Mouse (Mus musculus) hindbrain, postnatal 0 days (tissue): ENCODE measurements at regions not wholly inside any gene's neighbourhood (a gene's known extent, or its start where the extent isn't known, plus 50 kb on each side); places are given as distances from the start of the nearest gene placed in this dataset.

Source experiments
- ATAC-seq: fragments of 200-750 bp; cut with Nextera tagmentation; 2 replicates; pipeline ENCODE4 v1.8.0; 2017; ENCODE audit warnings: mild to moderate bottlenecking, moderate TSS enrichment, moderate library complexity
- DNase-seq: peaks from one replicate; pipeline ENCODE4 v3.0.0-alpha.2; 2015; ENCODE audit warnings: low spot score
- H3K27ac ChIP-seq: fragments of 300-500 bp; sonication (generic); 2 replicates; pipeline ENCODE4 v1.5.1; 2014; ENCODE audit warnings: mild to moderate bottlenecking
- H3K27me3 ChIP-seq: fragments of 300-500 bp; sonication (generic); 2 replicates; pipeline ENCODE4 v1.6.1; 2014; ENCODE audit warnings: low read length, mixed read lengths; ENCODE audit not compliant: insufficient read depth
- H3K36me3 ChIP-seq: fragments of 300-500 bp; sonication (generic); 2 replicates; pipeline ENCODE4 v1.6.1; 2014; ENCODE audit warnings: low read length, mixed read lengths; ENCODE audit not compliant: insufficient read depth
- H3K4me1 ChIP-seq: fragments of 300-500 bp; sonication (generic); 2 replicates; pipeline ENCODE4 v1.6.1; 2014; ENCODE audit warnings: antibody characterized with exemption, low read length, mixed read lengths; ENCODE audit not compliant: insufficient read depth
- H3K4me2 ChIP-seq: fragments of 300-500 bp; sonication (generic); 2 replicates; pipeline ENCODE4 v1.6.1; 2014; ENCODE audit warnings: low read depth, mild to moderate bottlenecking, low read length, moderate library complexity, mixed read lengths
- H3K4me3 ChIP-seq: fragments of 300-500 bp; sonication (generic); 2 replicates; pipeline ENCODE4 v1.5.1; 2014; ENCODE audit warnings: low read length
- H3K9ac ChIP-seq: fragments of 300-500 bp; sonication (generic); replicated peaks from 2 replicates; pipeline ENCODE4 v1.6.1; 2014; ENCODE audit warnings: mild to moderate bottlenecking, low read length, moderate library complexity, mixed read lengths
- H3K9me3 ChIP-seq: fragments of 300-500 bp; sonication (generic); 2 replicates; pipeline ENCODE4 v1.6.1; 2016; ENCODE audit warnings: low read length, mixed read lengths
- CTCF ChIP-seq: IDR thresholded peaks from 2 replicates; pipeline ENCODE4 v1.5.1; 2016; ENCODE audit warnings: antibody characterized with exemption, control low read depth, low read depth
- WGBS: fragments of 180-500 bp; shearing (Covaris S2); extraction: QIAGEN DNeasy Blood & Tissue Kit; methylation state at CpG from one replicate; pipeline ENCODE4 v1.1.7; 2014; 5-methylcytosine and 5-hydroxymethylcytosine counted together

- Histone ChIP-seq H3K4me2 (peak overlapping the region; percentile 51), H3K27me3 (no peaks in the 10 kb centered on the region), H3K9ac (no peak overlapping the region), H3K36me3 (no peaks in the 10 kb centered on the region), H3K27ac (no peak overlapping the region), H3K4me1 (no peaks in the 10 kb centered on the region), H3K9me3 (no peaks in the 10 kb centered on the region), H3K4me3 (peak overlapping the region; percentile 22)
- WGBS = 52% methylated on average over 18 of the region's 18 CpGs
- TF ChIP-seq CTCF = no peak
- ATAC-seq (no peak), DNase-seq (peak; percentile 11)
These were observed 114.4 kb upstream of the Cpsf6 start for GRCm38 (mm10) chr10:117494171-117494701.

- H3K27me3 ChIP-seq = no peaks in the 10 kb centered on the region
- no peaks in the 10 kb centered on the region for H3K4me1 ChIP-seq
- H3K9ac ChIP-seq = no peak overlapping the region
- TF ChIP-seq CTCF = no peak
- H3K9me3 ChIP-seq = no peaks in the 10 kb centered on the region
- no peak overlapping the region for H3K27ac ChIP-seq
- DNase-seq = no peak
- H3K4me2 ChIP-seq = no peak overlapping the region
- H3K4me3 ChIP-seq = no peak overlapping the region
- no peaks in the 10 kb centered on the region for H3K36me3 ChIP-seq
- 63% methylated on average over 4 of the region's 5 CpGs for WGBS
- ATAC-seq = no peak
These were observed 114.0 kb upstream of the Cpsf6 start for GRCm38 (mm10) chr10:117493824-117494121.

GRCm38 (mm10) chr10:117493091-117493823 lies 113.4 kb upstream of the Cpsf6 start:
- DNase-seq (no peak), ATAC-seq (no peak)
- no peaks in the 10 kb centered on the region for H3K9me3 ChIP-seq
- WGBS = 94% methylated on average over 3 of the region's 3 CpGs
- no peaks in the 10 kb centered on the region for H3K4me1 ChIP-seq
- no peaks in the 10 kb centered on the region for H3K36me3 ChIP-seq
- no peaks in the 10 kb centered on the region for H3K27me3 ChIP-seq
- TF ChIP-seq CTCF = no peak
- H3K4me3 ChIP-seq = no peak overlapping the region
- no peak overlapping the region for H3K4me2 ChIP-seq
- H3K9ac ChIP-seq = no peak overlapping the region
- H3K27ac ChIP-seq = no peak overlapping the region

- no peaks in the 10 kb centered on the region for H3K9me3 ChIP-seq
These were observed 112.7 kb upstream of the Cpsf6 start for GRCm38 (mm10) chr10:117492391-117492990.

GRCm38 (mm10) chr10:117491711-117492110 lies 111.9 kb upstream of the Cpsf6 start:
- Histone ChIP-seq H3K36me3 (no peaks in the 10 kb centered on the region), H3K4me3 (no peak overlapping the region), H3K27me3 (no peaks in the 10 kb centered on the region), H3K27ac (no peak overlapping the region), H3K9me3 (no peaks in the 10 kb centered on the region), H3K4me2 (no peak overlapping the region), H3K4me1 (no peaks in the 10 kb centered on the region), H3K9ac (no peak overlapping the region)
- no peak for ATAC-seq
- no peak for DNase-seq
- TF ChIP-seq CTCF = no peak
- WGBS = 88% methylated on average over 1 of the region's 1 CpGs

More at GRCm38 (mm10) chr10:117492391-117492990, 112.7 kb upstream of the Cpsf6 start:
- no peak overlapping the region for H3K27ac ChIP-seq
- TF ChIP-seq CTCF = no peak
- ATAC-seq (no peak), DNase-seq (no peak)
- no peaks in the 10 kb centered on the region for H3K4me1 ChIP-seq
- H3K4me2 ChIP-seq = no peak overlapping the region
- no peak overlapping the region for H3K4me3 ChIP-seq
- no peaks in the 10 kb centered on the region for H3K27me3 ChIP-seq
- no peak overlapping the region for H3K9ac ChIP-seq
- 70% methylated on average over 5 of the region's 5 CpGs for WGBS
- no peaks in the 10 kb centered on the region for H3K36me3 ChIP-seq

- no peak for ATAC-seq
- H3K4me1 ChIP-seq = no peaks in the 10 kb centered on the region
- H3K4me2 ChIP-seq = no peak overlapping the region
- no peak for DNase-seq
- TF ChIP-seq CTCF = no peak
- no peaks in the 10 kb centered on the region for H3K36me3 ChIP-seq
- H3K27me3 ChIP-seq = no peaks in the 10 kb centered on the region
- 93% methylated on average over 4 of the region's 4 CpGs for WGBS
- H3K9me3 ChIP-seq = no peaks in the 10 kb centered on the region
- H3K4me3 ChIP-seq = no peak overlapping the region
- no peak overlapping the region for H3K9ac ChIP-seq
- H3K27ac ChIP-seq = no peak overlapping the region
These were observed 111.2 kb upstream of the Cpsf6 start for GRCm38 (mm10) chr10:117490851-117491595.
